Mouse (Mus musculus): ENCODE data around the gene Pde1a. TPM values are rescaled to one million over a fixed set of nuclear protein-coding genes. Genes with fewer than 3 reads are reported as not detected.

The Pde1a gene
- polyA plus RNA-seq, 1 experiment: not detected

- Histone ChIP-seq H3K9me3 (no peaks in the 10 kb centered on the region), H3K27me3 (replicated peaks) (peaks cover 1% of the 10 kb centered on the region), H3K4me1 (no peaks in the 10 kb centered on the region; the same call in 1 of the 2 replicates), H3K4me3 (replicated peaks) (no peak overlapping the region), H3K36me3 (replicated peaks; ENCODE audit: low read length) (no peaks in the 10 kb centered on the region)
- TF ChIP-seq GATA1 (IDR thresholded peaks at IDR 0.05; ENCODE audit: borderline replicate concordance, low read length) (no peak), FLI1 (IDR thresholded peaks at IDR 0.05; ENCODE audit: low read length) (no peak)
These were observed 206.9 kb downstream of the Pde1a start for GRCm38 (mm10) chr2:79922356-79922755.

GRCm38 (mm10) chr2:79921375-79921774, 207.9 kb downstream of the Pde1a start:
- no peaks in the 10 kb centered on the region; the same call in 1 of the 2 replicates for H3K4me1 ChIP-seq
- no peak overlapping the region for H3K4me3 ChIP-seq (replicated peaks)
- no peak for TF ChIP-seq GATA1 (IDR thresholded peaks at IDR 0.05; ENCODE audit: borderline replicate concordance, low read length)
- no peak for TF ChIP-seq FLI1 (IDR thresholded peaks at IDR 0.05; ENCODE audit: low read length)
- no peaks in the 10 kb centered on the region for H3K9me3 ChIP-seq
- no peaks in the 10 kb centered on the region for H3K36me3 ChIP-seq (replicated peaks; ENCODE audit: low read length)
- H3K27me3 ChIP-seq (replicated peaks): peaks cover under 1% of the 10 kb centered on the region

GRCm38 (mm10) chr2:79920438-79920837, 208.8 kb downstream of the Pde1a start:
- Histone ChIP-seq H3K27me3 (replicated peaks) (no peaks in the 10 kb centered on the region), H3K36me3 (replicated peaks; ENCODE audit: low read length) (no peaks in the 10 kb centered on the region), H3K4me1 (no peaks in the 10 kb centered on the region; the same call in 1 of the 2 replicates), H3K4me3 (replicated peaks) (no peak overlapping the region), H3K9me3 (no peaks in the 10 kb centered on the region)
- TF ChIP-seq FLI1 (IDR thresholded peaks at IDR 0.05; ENCODE audit: low read length) (no peak), GATA1 (IDR thresholded peaks at IDR 0.05; ENCODE audit: borderline replicate concordance, low read length) (no peak)

GRCm38 (mm10) chr2:79901841-79902510, 227.3 kb downstream of the Pde1a start:
- no peak for TF ChIP-seq FLI1 (IDR thresholded peaks at IDR 0.05; ENCODE audit: low read length)
- no peak for TF ChIP-seq GATA1 (IDR thresholded peaks at IDR 0.05; ENCODE audit: borderline replicate concordance, low read length)
- no peaks in the 10 kb centered on the region for H3K9me3 ChIP-seq
- H3K4me1 ChIP-seq: peaks cover 23% of the 10 kb centered on the region
- H3K27me3 ChIP-seq (replicated peaks): no peaks in the 10 kb centered on the region
- no peak overlapping the region for H3K4me3 ChIP-seq (replicated peaks)
- no peaks in the 10 kb centered on the region for H3K36me3 ChIP-seq (replicated peaks; ENCODE audit: low read length)

GRCm38 (mm10) chr2:79898522-79898921, 230.7 kb downstream of the Pde1a start:
- H3K4me1 ChIP-seq: peaks cover 23% of the 10 kb centered on the region
- H3K36me3 ChIP-seq (replicated peaks; ENCODE audit: low read length): no peaks in the 10 kb centered on the region
- no peak for TF ChIP-seq FLI1 (IDR thresholded peaks at IDR 0.05; ENCODE audit: low read length)
- TF ChIP-seq GATA1 (IDR thresholded peaks at IDR 0.05; ENCODE audit: borderline replicate concordance, low read length): no peak
- H3K9me3 ChIP-seq: no peaks in the 10 kb centered on the region
- H3K4me3 ChIP-seq (replicated peaks): no peak overlapping the region
- H3K27me3 ChIP-seq (replicated peaks): no peaks in the 10 kb centered on the region

- Histone ChIP-seq H3K4me3 (replicated peaks) (no peak overlapping the region), H3K9me3 (no peaks in the 10 kb centered on the region), H3K4me1 (peaks cover 7% of the 10 kb centered on the region; the same call in 1 of the 2 replicates), H3K36me3 (replicated peaks; ENCODE audit: low read length) (no peaks in the 10 kb centered on the region), H3K27me3 (replicated peaks) (no peaks in the 10 kb centered on the region)
- TF ChIP-seq FLI1 (IDR thresholded peaks at IDR 0.05; ENCODE audit: low read length) (no peak), GATA1 (IDR thresholded peaks at IDR 0.05; ENCODE audit: borderline replicate concordance, low read length) (no peak)
These were observed 236.4 kb downstream of the Pde1a start for GRCm38 (mm10) chr2:79892829-79893228.

GRCm38 (mm10) chr2:79891760-79892570, 237.3 kb downstream of the Pde1a start:
- no peak overlapping the region for H3K4me3 ChIP-seq (replicated peaks)
- no peaks in the 10 kb centered on the region for H3K36me3 ChIP-seq (replicated peaks; ENCODE audit: low read length)
- TF ChIP-seq GATA1 (IDR thresholded peaks at IDR 0.05; ENCODE audit: borderline replicate concordance, low read length) (no peak), FLI1 (IDR thresholded peaks at IDR 0.05; ENCODE audit: low read length) (no peak)
- H3K27me3 ChIP-seq (replicated peaks): no peaks in the 10 kb centered on the region
- H3K4me1 ChIP-seq: peaks cover 7% of the 10 kb centered on the region; the same call in 1 of the 2 replicates
- H3K9me3 ChIP-seq: no peaks in the 10 kb centered on the region

- H3K4me3 ChIP-seq (replicated peaks): no peak overlapping the region
- H3K27me3 ChIP-seq (replicated peaks): no peaks in the 10 kb centered on the region
- H3K36me3 ChIP-seq (replicated peaks; ENCODE audit: low read length): no peaks in the 10 kb centered on the region
- TF ChIP-seq GATA1 (IDR thresholded peaks at IDR 0.05; ENCODE audit: borderline replicate concordance, low read length): no peak
- TF ChIP-seq FLI1 (IDR thresholded peaks at IDR 0.05; ENCODE audit: low read length): no peak
- no peaks in the 10 kb centered on the region for H3K9me3 ChIP-seq
- H3K4me1 ChIP-seq: peaks cover 7% of the 10 kb centered on the region; the same call in 1 of the 2 replicates
These were observed 238.5 kb downstream of the Pde1a start for GRCm38 (mm10) chr2:79890726-79891125.

GRCm38 (mm10) chr2:79883631-79884350, 245.5 kb downstream of the Pde1a start:
- TF ChIP-seq FLI1 (IDR thresholded peaks at IDR 0.05; ENCODE audit: low read length): no peak
- no peak for TF ChIP-seq GATA1 (IDR thresholded peaks at IDR 0.05; ENCODE audit: borderline replicate concordance, low read length)
- Histone ChIP-seq H3K36me3 (replicated peaks; ENCODE audit: low read length) (no peaks in the 10 kb centered on the region), H3K4me1 (no peaks in the 10 kb centered on the region), H3K4me3 (replicated peaks) (no peak overlapping the region), H3K9me3 (no peaks in the 10 kb centered on the region), H3K27me3 (replicated peaks) (no peaks in the 10 kb centered on the region)
